Mouse (Mus musculus) spleen, adult 12 weeks (tissue): ENCODE results near the gene Avil.
A peak's percentile ranks its signal among the peaks of the same experiment; 100 is the strongest.

ENCODE experiments used
- DNase-seq: peaks from one replicate; pipeline ENCODE4 v3.0.0; 2022; ENCODE audit warnings: low spot score

Avil gene

DNA sequence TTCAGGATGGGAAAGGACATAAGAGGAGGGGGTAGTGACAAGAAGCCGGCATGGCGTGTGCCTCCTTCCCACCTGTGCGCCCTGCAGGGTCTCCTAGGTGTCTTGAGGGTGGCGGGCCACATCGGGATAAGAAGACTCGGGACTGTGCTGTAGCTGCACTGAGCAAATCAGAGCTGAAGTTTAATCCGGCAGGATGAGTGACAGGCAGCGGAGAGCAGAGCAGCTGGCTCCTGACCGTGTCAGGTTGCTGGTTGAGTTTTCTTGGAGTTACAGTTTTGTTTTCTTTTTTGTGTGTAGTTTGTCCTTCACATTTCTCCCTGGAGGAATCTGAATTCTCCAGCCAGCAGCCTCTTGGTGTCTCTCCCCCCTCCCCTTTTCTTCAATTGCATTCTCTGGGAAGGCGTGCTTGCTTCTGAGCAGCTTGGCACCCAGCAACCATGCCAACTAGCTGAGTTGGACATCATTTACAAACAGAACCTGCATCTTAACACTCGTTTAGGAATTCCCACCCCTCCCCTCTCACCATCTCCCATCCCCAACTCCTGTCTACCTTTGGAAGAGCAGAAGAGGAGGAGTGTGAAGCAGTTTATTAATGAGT, 19.5 kb upstream of the Avil start:
- no peak for DNase-seq

DNA sequence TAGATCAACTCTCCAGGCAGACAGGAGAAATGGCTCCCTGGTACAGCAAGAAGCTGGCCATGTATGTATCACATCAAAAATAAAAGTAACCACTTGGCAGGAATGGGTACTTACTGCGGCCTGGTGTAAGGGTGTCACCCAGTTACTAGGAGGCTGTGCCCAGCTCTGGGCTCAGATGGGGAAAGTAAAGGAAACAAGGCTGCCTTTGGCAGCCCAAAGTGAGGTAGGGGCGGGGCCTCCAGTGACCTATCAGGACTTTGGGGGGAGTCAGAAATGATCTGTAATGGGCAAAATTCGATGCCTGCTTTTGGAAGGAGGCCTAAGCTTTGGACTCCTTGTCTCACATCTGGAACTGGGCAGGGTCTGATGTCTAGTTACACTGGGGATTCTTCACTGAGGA, 18.8 kb upstream of the Avil start:
- no peak for DNase-seq

DNA sequence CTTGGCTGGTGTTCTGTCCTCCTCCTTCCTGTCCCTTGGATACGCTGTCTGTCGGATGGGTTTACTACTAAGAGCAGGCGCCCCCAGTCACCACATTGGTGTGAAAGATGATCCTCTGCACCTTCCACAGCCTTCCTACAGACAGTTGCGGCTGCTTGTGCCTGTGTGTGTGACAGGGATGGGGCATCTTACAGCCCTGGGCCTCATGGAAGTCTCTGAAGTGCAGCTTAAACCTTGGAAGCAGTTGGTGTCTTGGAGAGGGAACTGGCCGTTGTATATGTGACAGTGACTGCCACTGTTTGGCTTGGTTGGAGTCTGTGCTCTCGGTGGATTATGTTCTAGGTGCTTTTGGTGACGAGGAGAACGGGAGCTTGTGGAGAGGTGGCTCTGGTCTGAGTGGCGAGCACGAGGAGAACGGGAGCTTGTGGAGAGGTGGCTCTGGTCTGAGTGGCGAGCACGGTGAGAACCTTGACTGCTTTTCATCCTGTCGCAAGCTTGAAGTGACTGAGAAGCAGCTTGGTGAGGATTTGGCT, 17.2 kb upstream of the Avil start:
- no peak for DNase-seq

DNA sequence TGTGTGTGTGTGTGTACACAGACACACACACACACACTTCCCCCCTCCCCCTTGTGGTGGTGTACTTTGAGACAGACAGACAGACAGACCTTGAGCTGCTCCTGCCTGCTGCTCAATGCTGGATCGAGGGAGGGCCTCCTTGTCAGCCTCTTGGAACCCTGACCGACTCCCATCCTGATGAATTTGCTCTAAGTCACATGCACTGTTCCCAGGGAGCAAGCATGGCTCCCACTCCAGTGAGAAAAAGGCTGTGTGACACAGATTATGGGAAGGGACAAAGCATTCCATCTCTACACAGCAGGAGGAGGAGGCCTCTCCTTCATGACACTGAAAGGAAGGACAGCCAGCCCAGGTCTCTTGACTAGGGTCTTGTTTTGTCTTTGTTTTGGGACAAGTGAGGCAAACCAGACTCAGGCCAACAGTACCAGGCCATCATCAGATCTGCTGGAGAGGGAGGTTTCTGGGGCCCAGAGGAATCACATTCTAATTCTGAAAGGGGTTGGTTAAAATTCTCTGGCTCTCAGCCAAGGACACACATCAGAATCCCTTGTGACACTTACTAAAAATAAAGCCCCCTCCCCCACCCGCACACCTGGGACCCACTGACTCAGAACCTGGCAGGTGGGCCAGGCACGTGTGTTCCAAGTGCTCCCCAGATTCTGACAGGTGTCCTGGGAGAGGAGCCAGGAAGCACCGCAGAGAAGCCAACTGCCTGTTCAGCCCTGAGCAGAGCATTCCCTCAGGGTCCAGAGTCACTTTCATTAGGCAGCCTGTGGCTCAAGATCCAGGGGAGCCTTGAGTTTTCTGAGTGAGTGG, 16.1 kb upstream of the Avil start:
- DNase-seq = no peak

DNA sequence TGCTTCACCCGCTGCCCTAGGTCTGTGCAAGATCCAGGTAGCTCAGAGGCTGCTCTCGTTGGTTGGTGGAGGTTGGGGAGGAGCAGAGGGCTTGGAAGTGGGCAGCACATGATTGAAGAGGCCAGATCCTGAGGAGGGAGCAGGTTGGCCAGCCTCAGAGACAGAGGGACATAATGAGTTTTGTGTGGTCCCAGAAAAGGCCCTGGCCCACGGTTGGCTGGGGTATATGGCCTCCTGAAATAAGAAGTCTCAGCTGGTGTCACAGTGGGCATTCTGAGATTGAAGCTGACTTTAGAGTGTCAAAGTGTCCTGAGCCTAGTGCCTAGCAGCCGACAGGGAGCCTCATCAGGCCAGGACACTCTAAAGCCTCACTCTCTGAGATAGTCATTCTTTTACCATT, 15.4 kb upstream of the Avil start:
- DNase-seq = no peak

DNA sequence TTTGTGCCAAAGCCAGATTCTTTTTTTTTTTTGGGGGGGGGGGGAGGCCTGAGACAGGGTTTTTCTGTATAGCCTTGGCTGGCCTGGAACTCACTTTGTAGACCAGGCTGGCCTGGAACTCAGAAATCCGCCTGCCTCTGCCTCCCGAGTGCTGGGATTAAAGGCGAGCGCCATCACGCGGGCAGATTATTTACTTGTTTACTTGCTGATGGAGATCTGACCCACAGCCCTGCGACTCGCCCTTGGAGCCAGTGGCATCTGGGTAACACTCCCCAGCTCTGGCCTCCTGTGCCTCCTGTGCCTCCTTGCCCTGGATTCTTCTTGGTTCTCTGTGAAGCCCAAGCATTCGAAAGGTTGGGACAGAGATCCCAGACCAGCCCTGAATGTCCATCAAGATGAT, 14.9 kb upstream of the Avil start:
- DNase-seq = no peak

DNA sequence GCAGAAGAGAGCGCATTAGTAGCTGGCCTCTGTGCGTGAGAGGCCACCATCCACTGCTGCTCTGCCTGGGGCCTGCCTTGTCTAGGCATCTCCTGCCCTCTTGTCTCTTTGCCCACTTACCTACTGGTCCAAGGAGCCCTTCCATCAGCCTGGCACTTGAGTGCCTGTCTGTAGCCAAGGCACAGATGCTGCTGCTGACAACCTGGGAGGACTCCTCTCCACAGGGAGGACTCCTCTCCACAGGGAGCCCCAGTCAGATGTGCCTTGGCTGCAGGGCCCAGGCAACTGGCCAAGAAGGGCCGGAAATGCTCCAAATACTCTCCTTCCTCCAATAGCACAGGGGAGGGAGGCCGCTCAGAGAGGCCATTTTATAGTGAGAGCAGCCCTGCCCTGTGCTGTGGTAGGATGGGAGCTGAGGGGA, 14.0 kb upstream of the Avil start:
- DNase-seq = no peak

DNA sequence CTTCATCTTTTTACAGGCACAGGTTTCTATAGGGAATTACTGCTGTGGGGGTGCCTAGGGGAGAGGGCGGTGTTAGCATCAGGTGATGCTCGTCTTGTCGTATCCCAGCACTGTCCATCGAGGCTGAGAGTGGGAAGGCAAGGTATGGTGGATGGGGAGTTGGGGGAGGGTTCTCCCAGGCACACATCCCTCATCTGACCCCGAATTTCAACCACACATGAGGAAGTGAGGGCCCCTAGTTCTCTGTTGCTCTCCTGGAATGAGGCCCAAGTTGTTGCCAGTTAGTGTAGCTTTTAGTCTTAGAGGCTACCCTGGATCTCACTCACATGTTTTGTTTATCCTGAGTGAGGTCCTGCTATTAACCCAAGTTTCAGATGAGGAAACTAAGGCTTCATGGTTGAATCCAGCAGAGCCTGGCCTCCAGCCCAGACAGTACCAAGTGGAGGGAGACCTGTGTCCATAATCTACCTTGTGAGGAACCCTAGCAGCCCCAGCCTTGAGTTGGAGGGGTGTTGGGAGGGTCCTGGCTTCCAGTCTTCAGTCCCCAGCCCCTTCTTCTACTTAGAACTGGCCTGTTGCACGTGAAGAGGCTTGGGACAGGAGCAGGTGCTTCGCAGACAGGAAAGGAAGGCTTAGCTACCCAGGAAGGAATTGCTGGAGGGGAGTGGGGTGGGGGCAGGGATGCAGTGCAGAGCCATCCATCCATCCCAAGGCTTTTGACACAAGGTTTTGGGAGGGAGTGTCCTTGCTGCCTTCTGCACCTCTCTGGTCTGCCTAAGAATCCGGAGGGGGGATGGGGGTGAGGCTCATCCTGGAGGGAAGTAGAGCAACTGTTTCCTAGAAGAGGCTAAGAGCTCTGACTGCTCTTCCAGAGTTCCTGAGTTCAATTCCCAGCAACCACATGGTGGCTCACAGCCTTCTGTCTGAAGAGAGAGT, 13.1 kb upstream of the Avil start:
- DNase-seq = no peak

DNA sequence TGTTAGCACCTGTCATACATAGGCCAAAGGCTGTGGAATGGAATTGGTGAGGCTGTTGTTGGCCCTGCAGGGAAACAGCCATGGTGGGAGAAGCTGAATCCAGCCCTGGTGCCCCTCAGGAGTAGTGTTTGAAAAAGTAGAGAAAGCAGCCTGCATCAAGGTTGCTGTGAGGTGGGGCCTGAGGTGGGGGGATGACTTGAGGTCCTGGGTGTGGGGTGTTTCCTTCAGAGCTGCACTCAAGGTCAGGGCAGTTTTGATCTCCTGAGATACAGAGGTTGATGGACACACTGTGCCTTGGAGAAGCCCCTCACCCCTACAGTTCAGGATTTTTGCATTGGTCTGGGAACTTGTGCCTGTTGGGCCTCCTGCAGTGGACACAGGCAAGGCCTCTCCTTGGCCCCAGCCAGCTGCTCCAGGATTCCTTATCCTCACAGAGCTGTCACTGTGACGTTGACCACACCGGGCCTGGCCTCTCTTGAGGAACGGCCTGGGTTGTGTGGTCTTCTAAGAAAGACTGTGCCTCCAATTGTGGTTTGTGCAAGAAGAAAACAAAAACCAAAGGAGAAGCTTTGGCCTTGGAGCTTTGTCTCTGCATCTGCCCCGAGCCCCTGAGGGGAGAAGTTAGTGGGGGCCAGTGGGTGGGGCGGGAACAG, 11.9 kb upstream of the Avil start:
- no peak for DNase-seq

DNA sequence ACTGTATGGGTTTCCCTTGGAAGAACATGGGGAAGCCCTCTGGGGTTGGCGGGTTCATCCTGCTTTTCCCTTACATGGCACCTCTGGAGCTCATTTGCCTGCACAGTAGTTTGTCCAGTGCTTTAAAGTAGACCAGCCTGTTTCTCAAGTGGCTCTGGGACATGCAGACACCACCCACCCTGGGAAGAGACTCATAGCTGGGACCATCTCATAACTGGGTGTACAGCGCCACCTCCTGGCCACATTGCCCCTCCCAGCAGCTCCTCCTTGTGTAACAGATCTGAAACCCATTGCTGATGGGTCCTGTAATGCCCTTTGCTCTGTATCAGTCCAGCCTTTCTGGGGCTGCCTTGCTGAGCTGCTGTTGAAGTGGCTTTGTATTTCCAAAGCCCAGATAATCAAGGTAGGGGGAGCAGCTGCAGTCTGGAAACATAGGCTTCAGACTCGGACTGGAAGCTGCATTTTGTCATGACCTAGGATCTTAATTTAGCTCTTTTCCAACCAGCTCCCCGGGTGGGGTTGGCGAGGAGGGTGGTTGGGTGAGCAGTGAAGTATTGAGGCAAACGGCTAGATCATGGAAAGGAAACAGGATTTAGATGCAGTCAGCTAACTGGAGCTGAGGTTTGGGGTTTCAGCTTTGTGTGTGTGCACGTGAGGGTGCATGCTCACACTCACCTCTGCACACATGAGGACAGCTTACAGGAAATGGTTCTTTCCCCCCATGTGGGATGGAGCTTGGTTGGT, 10.0 kb upstream of the Avil start:
- DNase-seq = peak; percentile 59

DNA sequence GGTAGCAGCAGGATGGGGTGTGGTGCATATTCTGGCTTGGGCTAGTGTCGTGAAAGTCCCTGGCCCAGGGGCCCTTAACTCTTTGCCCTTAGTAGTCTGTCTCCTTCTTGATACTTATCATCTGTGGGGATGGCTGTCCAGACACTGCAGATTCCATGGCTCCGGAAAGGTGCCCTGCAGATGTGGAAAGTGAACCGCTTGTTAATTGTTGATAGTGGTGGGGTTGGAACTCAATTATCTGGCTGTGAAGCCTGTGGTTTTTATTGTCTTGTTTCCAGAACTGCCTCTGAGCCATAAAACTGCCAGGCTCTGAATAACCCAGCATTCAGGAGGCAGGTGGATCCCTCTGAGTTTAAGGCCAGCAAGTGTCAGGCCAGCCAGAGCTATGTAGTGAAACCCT, 8.8 kb upstream of the Avil start:
- DNase-seq = no peak

DNA sequence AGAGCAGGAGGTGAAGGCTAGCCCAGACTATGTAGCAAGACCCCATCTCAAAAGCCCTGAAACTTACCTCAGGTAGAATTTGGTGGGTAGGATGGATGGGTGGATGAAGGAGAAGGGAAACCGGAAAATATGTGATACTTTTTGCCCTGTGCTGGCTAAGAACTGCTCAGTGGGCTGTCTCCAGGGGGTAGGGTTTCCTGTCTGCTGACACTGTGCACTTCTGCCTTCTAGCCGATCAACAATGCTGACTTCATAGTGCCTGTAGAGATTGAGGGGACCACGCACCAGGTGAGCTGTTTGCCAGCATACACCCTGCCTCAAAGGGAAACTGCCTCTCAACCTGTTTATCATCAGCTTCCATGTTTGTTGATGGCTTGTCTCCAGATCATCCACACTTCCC, 6.9 kb upstream of the Avil start:
- no peak for DNase-seq

DNA sequence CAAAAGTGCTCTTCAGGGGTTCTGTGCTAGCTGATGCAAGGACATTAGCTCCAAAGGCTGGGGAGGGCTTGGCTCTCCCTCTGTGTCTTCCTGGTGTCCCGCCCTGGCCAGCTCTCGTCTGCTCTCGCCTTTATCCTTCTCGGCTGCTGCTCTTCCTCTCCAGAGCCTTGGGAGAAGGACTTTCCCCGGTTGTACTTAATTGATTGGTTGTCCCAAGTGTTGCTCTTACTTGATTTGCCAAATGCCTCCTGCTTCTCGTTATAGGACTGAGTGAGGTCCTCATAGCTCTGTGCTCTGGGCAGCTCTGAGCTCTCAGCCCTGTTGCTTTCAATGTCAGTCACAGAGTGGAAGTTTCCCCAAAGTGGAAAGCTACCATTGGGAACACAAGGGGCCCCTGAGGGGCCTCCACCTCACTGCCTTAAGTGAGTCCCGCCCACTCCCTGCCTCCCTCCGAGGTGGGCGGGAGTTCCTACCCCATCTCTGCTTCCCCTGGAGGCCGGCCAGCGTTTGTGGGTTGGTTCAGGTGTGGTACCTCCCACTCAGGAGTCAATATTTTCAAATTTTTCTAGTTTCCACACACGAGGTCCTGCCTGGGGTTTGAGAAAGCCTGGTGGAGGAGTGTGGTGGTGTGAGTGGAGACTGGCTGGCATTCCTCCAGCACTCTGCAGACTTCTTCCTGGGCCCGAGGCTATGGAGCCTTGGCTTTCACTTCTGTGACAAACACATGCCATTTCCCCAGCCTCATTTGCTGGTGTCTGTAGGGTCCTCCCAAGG, 3.0 kb upstream of the Avil start:
- no peak for DNase-seq

DNA sequence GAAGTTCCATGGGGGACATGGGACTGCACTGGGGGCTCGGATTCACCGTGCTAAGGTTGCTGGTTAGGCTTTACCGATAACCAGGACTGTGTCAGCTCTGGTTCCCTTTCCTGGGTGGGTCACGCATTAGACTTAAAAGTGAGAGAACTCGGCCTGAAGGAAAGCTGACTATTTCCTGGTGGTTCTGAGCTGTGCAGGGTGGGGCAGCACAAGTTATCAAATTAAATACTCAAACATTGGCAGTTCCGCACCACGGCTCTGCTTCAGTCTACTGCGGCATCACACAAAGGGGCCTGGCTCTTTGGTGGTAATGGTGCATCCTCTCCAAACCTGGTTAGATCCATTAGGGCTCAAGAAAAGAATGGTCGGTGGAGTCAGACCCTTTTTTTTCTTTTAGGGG, 788 bp downstream of the Avil start:
- DNase-seq = no peak

DNA sequence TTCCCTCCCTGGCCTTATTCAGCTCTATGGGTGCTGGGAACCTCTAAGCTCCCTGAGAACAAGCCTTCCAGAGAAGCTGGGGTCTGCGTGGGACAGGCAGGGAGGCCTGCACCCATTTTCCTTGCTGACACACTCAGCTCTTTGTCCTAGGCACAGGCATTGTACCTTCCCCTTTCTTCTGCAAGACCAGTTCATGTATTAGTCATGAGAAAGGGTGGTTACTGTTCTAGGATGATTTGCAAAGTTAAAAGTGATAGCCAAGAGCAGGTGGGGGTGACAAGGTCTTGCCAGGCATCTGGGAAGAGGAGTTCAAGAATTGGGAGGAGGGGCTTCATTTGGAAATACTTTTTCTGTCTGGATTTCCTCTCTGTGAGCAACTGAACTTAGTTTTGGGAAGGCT, 1.5 kb downstream of the Avil start:
- DNase-seq = no peak

DNA sequence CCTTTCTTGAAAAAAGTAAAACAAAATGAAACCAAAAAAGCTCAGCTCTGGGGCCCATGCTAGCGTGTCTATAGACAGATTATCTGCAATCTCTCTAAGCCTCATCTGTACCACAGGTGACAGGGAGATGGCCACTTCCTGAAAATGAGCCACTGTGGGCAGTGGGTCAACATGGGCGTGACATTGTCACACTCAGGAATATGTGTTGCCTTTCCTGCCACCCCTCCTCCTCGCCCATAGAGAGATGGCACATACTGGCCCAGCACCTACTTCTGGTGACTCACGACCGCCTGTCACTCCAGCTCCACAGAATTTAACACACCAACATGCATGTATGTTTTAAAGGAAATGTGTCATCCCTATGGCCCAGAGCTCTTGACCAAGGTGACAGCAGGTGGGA, 2.3 kb downstream of the Avil start:
- DNase-seq = no peak

DNA sequence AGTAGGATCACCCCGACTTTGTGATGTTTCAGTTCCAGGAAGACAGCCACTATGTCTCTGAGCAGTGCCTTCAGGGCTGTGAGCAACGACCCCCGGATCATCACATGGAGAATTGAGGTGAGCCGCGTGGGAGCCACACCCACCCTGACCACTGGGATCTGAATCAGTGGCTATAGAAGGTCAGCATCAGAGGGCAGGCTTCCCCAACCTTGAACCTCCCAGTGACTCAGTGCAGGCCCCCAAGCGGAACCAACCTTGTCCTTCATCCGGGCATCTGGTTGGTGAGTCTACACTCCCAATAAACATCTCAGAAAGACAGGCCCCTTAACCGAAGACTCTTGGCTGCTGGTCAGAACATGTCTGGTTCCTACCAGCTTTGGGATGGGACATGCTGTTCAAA, 2.8 kb downstream of the Avil start:
- DNase-seq = no peak

DNA sequence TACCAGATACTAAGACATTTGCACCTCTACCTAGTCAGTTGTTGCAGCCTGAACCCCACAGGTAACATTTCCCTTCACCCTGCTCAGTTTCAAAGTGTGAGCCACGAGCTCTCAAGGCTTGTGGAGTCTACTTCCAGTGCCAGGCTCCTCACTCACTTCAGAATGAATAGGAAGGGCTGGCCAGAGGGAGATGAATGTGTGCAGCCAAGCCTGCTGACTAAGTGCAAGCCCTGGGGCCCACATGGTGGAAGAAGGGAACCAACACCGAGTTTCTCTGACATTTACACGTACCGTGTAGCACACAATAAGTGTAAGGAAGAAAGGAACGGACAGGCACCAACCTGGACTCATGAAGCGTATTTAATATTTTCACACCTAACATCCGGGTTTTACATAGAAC, 3.3 kb downstream of the Avil start:
- DNase-seq = no peak

DNA sequence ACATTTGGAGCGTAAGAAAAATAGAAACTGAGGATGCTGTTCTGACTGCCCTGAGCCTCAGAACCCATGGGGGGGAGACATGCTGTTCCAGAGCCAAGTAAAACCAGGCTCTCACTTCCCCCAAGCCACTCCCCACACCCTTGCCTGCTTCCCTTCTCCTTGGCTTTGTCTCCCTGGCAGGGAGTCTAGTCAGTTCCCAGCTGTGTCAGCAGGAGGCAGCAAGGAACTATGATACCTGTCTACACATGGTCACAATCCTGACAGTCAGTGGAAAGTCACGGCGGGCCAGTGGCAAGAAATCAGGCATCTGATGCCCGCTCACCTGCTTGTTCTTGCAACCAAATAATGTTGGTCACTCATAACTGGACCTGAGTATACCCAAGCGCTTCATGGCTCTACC, 16.0 kb downstream of the Avil start:
- no peak for DNase-seq

DNA sequence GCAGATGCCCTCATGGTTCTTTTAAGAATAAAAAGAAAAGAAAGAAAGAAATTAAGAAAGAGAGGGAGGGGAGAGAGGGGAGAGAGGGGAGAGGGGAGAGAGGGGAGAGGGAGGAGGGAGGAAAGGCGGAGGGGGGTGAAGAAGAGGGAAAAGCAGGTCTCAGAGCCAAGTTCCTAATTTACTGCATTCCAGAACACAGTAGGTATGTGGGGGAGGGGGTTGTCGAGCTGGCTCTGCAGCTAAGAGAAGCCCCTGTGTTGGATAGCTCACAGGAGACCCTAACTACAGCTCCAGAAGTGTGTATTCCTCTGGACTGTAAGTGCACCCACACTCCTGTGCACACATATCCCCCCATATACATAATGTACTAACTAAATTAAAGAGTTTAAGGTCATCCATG, 16.6 kb downstream of the Avil start:
- DNase-seq = no peak

DNA sequence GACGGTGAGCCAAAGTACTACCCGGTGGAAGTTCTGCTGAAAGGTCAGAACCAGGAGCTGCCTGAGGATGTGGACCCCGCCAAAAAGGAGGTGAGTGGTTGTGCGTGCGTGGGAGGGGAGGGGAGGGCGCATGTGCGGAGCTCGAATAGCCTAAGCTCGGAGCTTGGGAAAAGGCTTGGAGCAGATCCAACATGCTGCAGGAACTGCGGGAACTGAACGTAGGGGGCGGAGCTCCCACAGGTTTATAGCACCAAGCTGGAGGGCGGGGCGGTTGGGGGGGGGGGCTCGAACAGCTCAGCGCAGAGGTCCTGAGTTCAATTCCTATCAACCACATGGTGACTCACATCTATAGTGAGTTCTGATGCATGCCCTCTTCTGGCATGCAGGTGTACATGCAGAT, 17.9 kb downstream of the Avil start:
- no peak for DNase-seq
